Mouse (Mus musculus) retina, adult 2 months (tissue): ENCODE measurements around the gene Itgb5.

Experiments used
- DNase-seq: peaks from one replicate; pipeline ENCODE4 v3.0.0-alpha.2; 2012; ENCODE audit warnings: low read depth, low spot score

Itgb5 gene

GRCm38 (mm10) chr16:33988358-33989012 lies 159.0 kb downstream of the Itgb5 start:
- DNase-seq: no peak

DNA sequence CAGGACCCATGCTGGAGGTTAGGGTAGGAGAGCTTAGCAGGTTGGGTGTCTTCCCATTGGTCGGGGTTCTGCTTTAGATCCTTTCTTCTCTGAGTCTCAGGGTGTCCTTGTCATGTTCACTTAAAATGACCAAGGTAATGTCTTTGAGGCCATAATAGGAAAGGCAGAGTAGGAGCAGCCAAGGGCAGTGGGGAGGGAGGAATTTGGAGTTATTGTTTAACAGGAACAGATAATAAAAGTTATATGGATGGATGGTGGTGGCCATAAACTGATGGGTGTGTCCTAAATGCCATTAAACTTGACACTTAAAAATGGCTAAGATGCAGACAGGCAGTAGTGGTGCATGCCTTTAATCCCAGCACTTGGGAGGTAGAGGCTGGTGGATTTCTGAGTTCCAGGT lies 159.6 kb downstream of the Itgb5 start:
- no peak for DNase-seq

DNA sequence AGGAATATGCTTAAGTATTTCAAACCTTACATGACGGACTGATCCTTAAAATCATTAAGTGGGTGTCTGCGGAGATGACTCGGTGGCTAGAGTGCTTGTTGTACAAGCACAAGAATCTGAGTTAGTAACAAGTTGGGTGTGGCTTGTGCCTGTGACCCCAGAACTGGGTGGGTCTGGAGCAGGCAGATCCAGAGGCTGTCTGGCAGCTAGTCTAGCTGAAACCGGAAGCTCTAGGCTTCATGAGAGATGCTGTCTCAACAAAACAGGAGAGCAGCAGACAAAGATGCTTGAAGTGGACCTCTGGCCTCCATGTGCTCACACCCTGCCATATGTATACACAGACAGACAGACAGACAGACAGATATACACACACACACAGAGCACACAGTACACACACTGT lies 161.2 kb downstream of the Itgb5 start:
- no peak for DNase-seq

- no peak for DNase-seq
These were observed 164.9 kb downstream of the Itgb5 start for GRCm38 (mm10) chr16:33994321-33994720.

- no peak for DNase-seq
These were observed 166.0 kb downstream of the Itgb5 start for GRCm38 (mm10) chr16:33995496-33995895.

DNA sequence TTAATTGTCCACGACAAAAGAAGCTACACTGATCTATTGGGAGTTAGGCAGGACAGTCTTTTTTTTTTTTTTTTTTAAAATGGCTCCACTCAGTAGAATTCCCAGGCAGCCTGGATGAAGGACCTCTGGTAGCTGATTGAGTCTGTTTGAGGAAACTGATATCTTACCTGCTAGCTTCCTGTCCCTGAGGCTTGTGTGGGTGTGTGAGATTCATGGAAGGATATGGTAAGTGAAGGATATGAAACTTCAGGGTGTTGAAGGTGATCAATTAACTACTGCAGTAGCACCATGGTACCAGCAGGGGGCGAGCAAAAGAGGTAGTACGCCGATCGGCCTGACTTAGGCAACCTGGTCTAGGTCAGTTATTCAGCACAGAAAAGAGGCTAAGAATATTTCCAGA lies 166.6 kb downstream of the Itgb5 start:
- DNase-seq: peak; percentile 26

GRCm38 (mm10) chr16:33998011-33998410 lies 168.5 kb downstream of the Itgb5 start:
- DNase-seq: no peak
